Mouse (Mus musculus) neural tube, embryonic 14.5 days (tissue): Measurements from ENCODE around the gene Exosc10. TPM values are rescaled to one million over a fixed set of nuclear protein-coding genes. Genes with fewer than 3 reads are reported as not detected.

Experiments
- ATAC-seq: fragments of 200-750 bp; cut with Nextera tagmentation; 2 replicates; pipeline ENCODE4 v1.8.0; 2017; ENCODE audit warnings: low read depth, mild to moderate bottlenecking, moderate TSS enrichment, moderate library complexity
- H3K27ac ChIP-seq: fragments of 300-500 bp; sonication (generic); 2 replicates; pipeline ENCODE4 v1.5.1; 2014; ENCODE audit warnings: low read depth, mild to moderate bottlenecking, control low read depth, low read length, moderate library complexity, mixed read lengths
- H3K27me3 ChIP-seq: fragments of 300-500 bp; sonication (generic); 2 replicates; pipeline ENCODE4 v1.6.1; 2014; ENCODE audit warnings: low read length; ENCODE audit not compliant: control insufficient read depth, insufficient read depth
- H3K36me3 ChIP-seq: fragments of 300-500 bp; sonication (generic); 2 replicates; pipeline ENCODE4 v1.6.1; 2014; ENCODE audit warnings: low read length, mixed read lengths; ENCODE audit not compliant: control insufficient read depth, insufficient read depth
- H3K4me1 ChIP-seq: fragments of 300-500 bp; sonication (generic); 2 replicates; pipeline ENCODE4 v1.6.1; 2014; ENCODE audit warnings: low read length; ENCODE audit not compliant: control insufficient read depth, insufficient read depth
- H3K4me2 ChIP-seq: fragments of 300-500 bp; sonication (generic); 2 replicates; pipeline ENCODE4 v1.6.1; 2014; ENCODE audit warnings: mild to moderate bottlenecking, low read depth, low read length, control low read depth
- H3K4me3 ChIP-seq: fragments of 300-500 bp; sonication (generic); 2 replicates; pipeline ENCODE4 v1.5.1; 2014; ENCODE audit warnings: low read depth, low read length, control low read depth, mixed read lengths
- H3K9ac ChIP-seq: fragments of 300-500 bp; sonication (generic); replicated peaks from 2 replicates; pipeline ENCODE4 v1.6.1; 2014; ENCODE audit warnings: low read depth, mild to moderate bottlenecking, control low read depth, low read length, mixed read lengths
- H3K9me3 ChIP-seq: fragments of 300-500 bp; sonication (generic); 2 replicates; pipeline ENCODE4 v1.6.1; 2016; ENCODE audit warnings: low read length; ENCODE audit not compliant: control insufficient read depth
- WGBS: fragments of 180-500 bp; shearing (Covaris S2); extraction: QIAGEN DNeasy Blood & Tissue Kit; methylation state at CpG from one replicate; pipeline ENCODE4 v1.1.7; 2014; 5-methylcytosine and 5-hydroxymethylcytosine counted together
- polyA plus RNA-seq: library from polyadenylated mRNA; unstranded; fragments of >200 nt; fragmentation: Nextera tagmentation; extraction: Ambion mirVana; gene quantifications from 2 replicates; pipeline ENCODE4 v1.2.1, GENCODE M21; 2014

The Exosc10 gene
- polyA plus RNA-seq: 89.1 and 97.9 TPM in 2 replicates

- Histone ChIP-seq H3K4me2 (peak within 1 kb of the TSS; percentile 67), H3K4me3 (peak within 1 kb of the TSS; percentile 95), H3K4me1 (no peaks in the 10 kb centered on the region), H3K27ac (peak within 1 kb of the TSS; percentile 96), H3K36me3 (peaks cover 60% of the 10 kb centered on the region), H3K27me3 (no peaks in the 10 kb centered on the region), H3K9ac (peak within 1 kb of the TSS; percentile 99), H3K9me3 (no peaks in the 10 kb centered on the region)
- under 1% methylated on average over 63 of the region's 63 CpGs for WGBS
- peak; percentile 95 for ATAC-seq
These were observed at the start of gene Exosc10 for GRCm38 (mm10) chr4:148558297-148559000. Exosc10 (plus strand) TSS chr4:148558429.

GRCm38 (mm10) chr4:148509450-148510084 lies 48.7 kb upstream of the Exosc10 start:
- H3K36me3 ChIP-seq: peaks cover 8% of the 10 kb centered on the region
- H3K4me1 ChIP-seq: peaks cover 3% of the 10 kb centered on the region; the same call in 1 of the 2 replicates
- no peak overlapping the region for H3K4me3 ChIP-seq
- no peak overlapping the region for H3K9ac ChIP-seq
- WGBS: 91% methylated on average over 8 of the region's 8 CpGs
- H3K4me2 ChIP-seq: no peak overlapping the region
- H3K9me3 ChIP-seq: no peaks in the 10 kb centered on the region
- ATAC-seq: no peak
- H3K27me3 ChIP-seq: no peaks in the 10 kb centered on the region
- H3K27ac ChIP-seq: no peak overlapping the region

- Histone ChIP-seq H3K9ac (no peak overlapping the region), H3K27me3 (no peaks in the 10 kb centered on the region), H3K4me1 (no peaks in the 10 kb centered on the region), H3K4me2 (no peak overlapping the region), H3K36me3 (peaks cover 14% of the 10 kb centered on the region), H3K9me3 (no peaks in the 10 kb centered on the region), H3K27ac (no peak overlapping the region), H3K4me3 (no peak overlapping the region)
- ATAC-seq: no peak
- WGBS: 82% methylated on average over 4 of the region's 4 CpGs
These were observed 47.5 kb upstream of the Exosc10 start for GRCm38 (mm10) chr4:148510691-148511090.

DNA sequence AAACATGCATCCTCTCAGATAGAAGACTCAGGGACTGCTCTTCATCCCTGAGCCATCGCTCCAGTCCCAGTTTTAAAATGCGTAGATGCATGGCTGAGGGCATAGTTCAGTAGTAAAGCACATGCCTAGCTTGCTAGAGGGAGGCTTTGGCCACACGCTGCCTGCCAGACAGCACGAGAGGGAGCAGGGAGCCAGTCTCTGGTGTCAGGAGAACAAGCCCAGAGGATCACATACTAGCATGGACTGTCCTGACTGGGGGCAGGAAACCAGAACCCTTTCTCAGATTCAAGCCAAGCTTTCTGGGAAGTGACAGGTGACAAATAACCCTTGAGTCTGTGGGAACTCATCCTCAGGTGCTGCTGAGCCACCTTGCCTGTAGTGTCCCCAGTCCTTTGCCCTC lies 46.9 kb upstream of the Exosc10 start:
- Histone ChIP-seq H3K4me3 (no peak overlapping the region), H3K36me3 (peaks cover 15% of the 10 kb centered on the region), H3K4me2 (no peak overlapping the region), H3K4me1 (no peaks in the 10 kb centered on the region), H3K9ac (no peak overlapping the region), H3K27ac (no peak overlapping the region), H3K27me3 (no peaks in the 10 kb centered on the region), H3K9me3 (no peaks in the 10 kb centered on the region)
- 95% methylated on average over 4 of the region's 4 CpGs for WGBS
- no peak for ATAC-seq

DNA sequence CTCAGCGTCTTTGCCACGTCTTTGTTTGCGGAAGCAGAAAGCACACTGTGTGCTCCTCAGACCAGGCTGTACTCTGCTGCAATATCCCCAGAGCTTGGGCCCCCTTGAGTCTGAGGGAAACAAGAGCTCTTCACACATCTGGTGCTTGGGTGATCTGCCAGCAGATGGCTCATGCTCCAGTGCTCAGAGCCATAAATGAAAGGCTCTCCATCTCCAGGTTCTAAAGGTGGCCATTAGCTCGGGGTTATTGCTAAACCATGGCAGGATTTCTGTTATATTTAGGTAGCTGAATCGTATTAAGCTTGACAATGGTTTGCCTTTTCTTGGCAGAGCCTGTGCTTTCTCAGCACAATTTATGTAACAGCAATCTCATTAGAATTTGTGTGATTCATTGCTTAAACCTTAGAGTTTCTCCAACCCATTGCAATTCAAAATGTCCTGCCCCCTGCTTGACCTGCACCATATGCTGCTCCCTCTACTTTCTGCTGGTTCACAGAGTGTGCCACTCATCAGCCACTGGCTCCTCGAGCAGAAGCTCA lies 45.1 kb upstream of the Exosc10 start:
- no peaks in the 10 kb centered on the region for H3K27me3 ChIP-seq
- no peak overlapping the region for H3K4me3 ChIP-seq
- peaks cover 23% of the 10 kb centered on the region for H3K36me3 ChIP-seq
- H3K27ac ChIP-seq: 0 out of 2 replicates have a peak overlapping the region, but pooled peaks have one; percentile 35
- H3K9ac ChIP-seq: no peak overlapping the region
- H3K4me2 ChIP-seq: no peak overlapping the region
- 54% methylated on average over 6 of the region's 6 CpGs for WGBS
- ATAC-seq: peak; percentile 46; the same call in 1 of the 2 replicates
- H3K9me3 ChIP-seq: no peaks in the 10 kb centered on the region
- H3K4me1 ChIP-seq: no peaks in the 10 kb centered on the region

GRCm38 (mm10) chr4:148515313-148515712 lies 42.9 kb upstream of the Exosc10 start:
- Histone ChIP-seq H3K27me3 (no peaks in the 10 kb centered on the region), H3K4me2 (no peak overlapping the region), H3K36me3 (peaks cover 23% of the 10 kb centered on the region), H3K9ac (no peak overlapping the region), H3K9me3 (no peaks in the 10 kb centered on the region), H3K27ac (no peak overlapping the region), H3K4me1 (no peaks in the 10 kb centered on the region), H3K4me3 (no peak overlapping the region)
- ATAC-seq: no peak
- 92% methylated on average over 2 of the region's 2 CpGs for WGBS

- Histone ChIP-seq H3K4me1 (no peaks in the 10 kb centered on the region), H3K36me3 (peaks cover 31% of the 10 kb centered on the region), H3K4me2 (no peak overlapping the region), H3K9me3 (no peaks in the 10 kb centered on the region), H3K27ac (peak overlapping the region; percentile 48; the same call in 1 of the 2 replicates), H3K4me3 (no peak overlapping the region), H3K9ac (no peak overlapping the region), H3K27me3 (no peaks in the 10 kb centered on the region)
- WGBS: 54% methylated on average over 4 of the region's 4 CpGs
- ATAC-seq: no peak
These were observed 40.4 kb upstream of the Exosc10 start for GRCm38 (mm10) chr4:148517809-148518208.

- H3K9ac ChIP-seq: no peak overlapping the region
- ATAC-seq: no peak
- H3K36me3 ChIP-seq: peaks cover 33% of the 10 kb centered on the region
These were observed 39.9 kb upstream of the Exosc10 start for GRCm38 (mm10) chr4:148518235-148518795.

GRCm38 (mm10) chr4:148523538-148523937 lies 34.7 kb upstream of the Exosc10 start:
- H3K4me2 ChIP-seq: no peak overlapping the region
- H3K4me1 ChIP-seq: no peaks in the 10 kb centered on the region
- H3K27me3 ChIP-seq: no peaks in the 10 kb centered on the region
- H3K9ac ChIP-seq: no peak overlapping the region
- peak; percentile 14; the same call in 1 of the 2 replicates for ATAC-seq
- peaks cover 57% of the 10 kb centered on the region for H3K36me3 ChIP-seq
- H3K4me3 ChIP-seq: no peak overlapping the region
- 59% methylated on average over 7 of the region's 7 CpGs for WGBS
- no peak overlapping the region for H3K27ac ChIP-seq
- no peaks in the 10 kb centered on the region for H3K9me3 ChIP-seq

More at GRCm38 (mm10) chr4:148518235-148518795, 39.9 kb upstream of the Exosc10 start:
- H3K9me3 ChIP-seq: no peaks in the 10 kb centered on the region
- H3K27me3 ChIP-seq: no peaks in the 10 kb centered on the region
- peak overlapping the region; percentile 48; the same call in 1 of the 2 replicates for H3K27ac ChIP-seq
- H3K4me1 ChIP-seq: no peaks in the 10 kb centered on the region
- no peak overlapping the region for H3K4me2 ChIP-seq
- H3K4me3 ChIP-seq: no peak overlapping the region
- WGBS: 28% methylated on average over 5 of the region's 5 CpGs
